Mouse (Mus musculus): ENCODE data around the gene Cpt1c. TPM values are rescaled to one million over a fixed set of nuclear protein-coding genes. Genes with fewer than 3 reads are reported as not detected.
A peak's percentile ranks its signal among the peaks of the same experiment; 100 is the strongest.

Gene Cpt1c
- polyA plus RNA-seq, 1 experiment from 2014 or later, result 17.5 TPM

DNA sequence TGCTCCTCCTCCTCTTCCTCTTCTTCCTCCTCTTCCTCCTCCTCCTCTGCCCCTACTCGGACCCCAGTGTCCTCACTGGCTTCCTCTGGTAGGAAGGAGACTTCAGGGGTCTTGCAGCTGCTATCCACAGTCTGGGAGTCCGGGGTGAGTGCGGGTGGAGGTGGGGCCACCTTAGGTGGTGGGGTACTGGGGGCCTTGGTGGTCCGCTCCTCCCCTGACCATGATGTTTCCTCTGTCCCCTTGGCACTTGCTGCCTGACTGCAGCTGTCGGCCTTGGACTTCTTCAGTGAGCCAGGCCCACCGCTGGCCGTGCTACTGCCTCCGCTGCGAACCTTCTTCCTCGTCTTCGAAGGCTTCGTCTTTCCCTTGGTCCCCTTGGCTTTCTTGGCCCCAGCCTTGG lies 31.9 kb upstream of the Cpt1c start:
- Histone ChIP-seq H3K4me3 (ENCODE audit: low read depth, low read length) (no peak overlapping the region), H3K27ac (replicated peaks; ENCODE audit: low read depth, low read length) (no peak overlapping the region), H3K36me3 (ENCODE audit: control insufficient read depth, insufficient read depth, low read length) (peaks cover 69% of the 10 kb centered on the region), H3K4me1 (ENCODE audit: control insufficient read depth, insufficient read depth, low read length) (no peaks in the 10 kb centered on the region), H3K9ac (ENCODE audit: low read length) (no peak overlapping the region), H3K27me3 (ENCODE audit: control insufficient read depth, insufficient read depth, low read length) (no peaks in the 10 kb centered on the region), H3K4me2 (ENCODE audit: low read depth, severe bottlenecking) (no peak overlapping the region), H3K9me3 (ENCODE audit: control insufficient read depth, low read length) (no peaks in the 10 kb centered on the region)
- 92% methylated on average over 12 of the region's 12 CpGs for WGBS
- no peak for DNase-seq (ENCODE audit: low spot score)
- no peak for ATAC-seq (ENCODE audit: insufficient number of reproducible peaks, low FRiP score, low TSS enrichment, low read depth)

DNA sequence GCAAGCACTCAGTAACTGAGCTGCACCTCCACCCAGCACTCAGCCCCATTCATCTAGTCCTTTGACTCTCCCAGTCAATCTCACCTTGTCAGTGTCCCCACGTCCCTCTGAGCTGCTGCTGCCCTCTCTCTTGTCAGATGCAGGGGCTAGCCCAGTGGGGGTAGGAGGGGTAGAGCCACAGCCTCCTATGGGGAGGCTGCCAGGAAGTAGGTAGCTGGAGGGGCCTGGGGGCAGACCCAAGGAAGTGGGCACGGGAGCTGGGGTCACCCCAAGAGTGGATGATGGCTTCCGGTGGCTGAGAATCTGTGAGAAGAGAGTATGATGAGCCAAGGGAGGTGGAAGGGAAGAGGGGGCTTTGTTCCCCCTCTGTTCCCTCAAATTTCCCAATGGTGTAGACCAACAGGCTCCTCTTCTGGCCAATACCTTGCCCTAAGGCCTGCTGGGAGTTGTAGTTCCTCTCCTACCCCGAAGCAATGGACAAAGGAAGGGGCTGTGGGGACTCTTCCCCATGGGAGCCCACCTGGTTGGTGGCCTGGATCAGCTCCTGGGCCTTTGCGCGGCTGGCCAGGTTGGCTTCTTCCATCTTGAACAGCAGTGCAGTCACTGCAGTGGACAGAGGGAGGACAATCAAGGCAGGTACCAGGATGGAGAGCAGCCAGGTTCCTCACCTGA lies 30.8 kb upstream of the Cpt1c start:
- Histone ChIP-seq H3K9me3 (ENCODE audit: control insufficient read depth, low read length) (no peaks in the 10 kb centered on the region), H3K4me2 (ENCODE audit: low read depth, severe bottlenecking) (no peak overlapping the region), H3K27me3 (ENCODE audit: control insufficient read depth, insufficient read depth, low read length) (no peaks in the 10 kb centered on the region), H3K4me3 (ENCODE audit: low read depth, low read length) (no peak overlapping the region), H3K4me1 (ENCODE audit: control insufficient read depth, insufficient read depth, low read length) (no peaks in the 10 kb centered on the region), H3K9ac (ENCODE audit: low read length) (0 out of 2 replicates have a peak overlapping the region, but pooled peaks have one; percentile 4), H3K36me3 (ENCODE audit: control insufficient read depth, insufficient read depth, low read length) (peaks cover 71% of the 10 kb centered on the region), H3K27ac (replicated peaks; ENCODE audit: low read depth, low read length) (no peak overlapping the region)
- DNase-seq (ENCODE audit: low spot score) (no peak), ATAC-seq (ENCODE audit: insufficient number of reproducible peaks, low FRiP score, low TSS enrichment, low read depth) (no peak)
- WGBS, result 88% methylated on average over 6 of the region's 6 CpGs

DNA sequence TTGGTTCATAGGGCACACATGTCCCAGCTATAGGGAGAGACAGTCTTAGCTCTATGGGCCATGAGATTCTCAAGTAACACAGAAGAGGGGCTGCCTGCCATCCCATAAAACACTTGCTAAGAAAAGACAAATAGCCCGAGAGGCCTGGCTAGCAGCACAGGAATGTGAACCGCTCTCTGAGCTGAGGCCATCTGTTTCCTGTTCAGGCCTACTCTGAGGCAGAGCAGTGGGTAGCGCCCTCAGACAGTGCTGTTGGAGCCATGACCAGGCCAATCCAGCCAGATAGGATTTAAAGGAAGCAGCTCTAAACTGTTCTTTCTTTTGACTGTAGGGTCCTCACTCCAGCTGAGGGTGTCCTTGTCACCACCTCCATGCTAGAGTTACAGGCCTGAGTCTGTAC lies 29.9 kb upstream of the Cpt1c start:
- Histone ChIP-seq H3K27ac (replicated peaks; ENCODE audit: low read depth, low read length) (no peak overlapping the region), H3K36me3 (ENCODE audit: control insufficient read depth, insufficient read depth, low read length) (peaks cover 71% of the 10 kb centered on the region), H3K4me3 (ENCODE audit: low read depth, low read length) (no peak overlapping the region), H3K4me1 (ENCODE audit: control insufficient read depth, insufficient read depth, low read length) (no peaks in the 10 kb centered on the region), H3K4me2 (ENCODE audit: low read depth, severe bottlenecking) (no peak overlapping the region), H3K27me3 (ENCODE audit: control insufficient read depth, insufficient read depth, low read length) (no peaks in the 10 kb centered on the region), H3K9me3 (ENCODE audit: control insufficient read depth, low read length) (no peaks in the 10 kb centered on the region), H3K9ac (ENCODE audit: low read length) (no peak overlapping the region)
- WGBS, result 41% methylated on average over 3 of the region's 3 CpGs
- ATAC-seq (ENCODE audit: insufficient number of reproducible peaks, low FRiP score, low TSS enrichment, low read depth) (no peak), DNase-seq (ENCODE audit: low spot score) (peak; percentile 40)

GRCm38 (mm10) chr7:45002440-45002839 lies 27.8 kb upstream of the Cpt1c start:
- ATAC-seq (ENCODE audit: insufficient number of reproducible peaks, low FRiP score, low TSS enrichment, low read depth), result no peak
- H3K4me1 ChIP-seq (ENCODE audit: control insufficient read depth, insufficient read depth, low read length), result 0 out of 2 replicates have a peak, but pooled peaks cover 7% of the 10 kb centered on the region
- H3K4me3 ChIP-seq (ENCODE audit: low read depth, low read length), result no peak overlapping the region
- H3K9ac ChIP-seq (ENCODE audit: low read length), result no peak overlapping the region
- no peak overlapping the region for H3K4me2 ChIP-seq (ENCODE audit: low read depth, severe bottlenecking)
- 88% methylated on average over 7 of the region's 7 CpGs for WGBS
- no peak overlapping the region for H3K27ac ChIP-seq (replicated peaks; ENCODE audit: low read depth, low read length)
- no peaks in the 10 kb centered on the region for H3K9me3 ChIP-seq (ENCODE audit: control insufficient read depth, low read length)
- H3K36me3 ChIP-seq (ENCODE audit: control insufficient read depth, insufficient read depth, low read length), result peaks cover 58% of the 10 kb centered on the region
- DNase-seq (ENCODE audit: low spot score), result no peak
- no peaks in the 10 kb centered on the region for H3K27me3 ChIP-seq (ENCODE audit: control insufficient read depth, insufficient read depth, low read length)

DNA sequence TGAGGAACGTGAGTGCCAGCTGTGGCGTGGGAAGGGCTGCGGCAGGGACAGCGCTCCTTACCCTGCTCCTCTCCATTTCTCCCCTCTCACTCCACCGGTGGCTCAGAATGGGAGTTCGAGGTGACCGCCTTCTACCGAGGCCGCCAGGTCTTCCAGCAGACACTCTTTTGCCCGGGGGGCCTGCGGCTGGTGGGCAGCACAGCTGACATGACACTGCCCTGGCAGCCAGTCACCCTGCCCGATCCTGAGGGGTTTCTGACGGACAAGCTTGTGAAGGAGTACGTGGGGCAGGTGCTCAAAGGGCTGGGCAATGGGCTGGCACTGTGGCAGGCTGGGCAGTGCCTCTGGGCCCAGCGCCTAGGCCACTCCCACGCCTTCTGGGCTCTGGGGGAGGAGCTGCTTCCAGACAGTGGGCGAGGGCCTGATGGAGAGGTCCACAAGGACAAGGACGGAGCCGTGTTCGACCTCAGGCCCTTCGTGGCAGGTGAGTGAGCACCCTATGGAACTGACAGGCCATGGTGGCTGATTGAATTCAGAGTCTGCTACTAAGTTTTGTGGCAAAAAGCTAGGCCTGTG lies 26.0 kb upstream of the Cpt1c start:
- DNase-seq (ENCODE audit: low spot score), result no peak
- no peaks in the 10 kb centered on the region for H3K27me3 ChIP-seq (ENCODE audit: control insufficient read depth, insufficient read depth, low read length)

GRCm38 (mm10) chr7:44999753-45000152 lies 25.1 kb upstream of the Cpt1c start:
- no peak overlapping the region for H3K4me2 ChIP-seq (ENCODE audit: low read depth, severe bottlenecking)
- no peaks in the 10 kb centered on the region for H3K9me3 ChIP-seq (ENCODE audit: control insufficient read depth, low read length)
- no peak overlapping the region for H3K4me3 ChIP-seq (ENCODE audit: low read depth, low read length)
- H3K36me3 ChIP-seq (ENCODE audit: control insufficient read depth, insufficient read depth, low read length), result peaks cover 42% of the 10 kb centered on the region
- DNase-seq (ENCODE audit: low spot score) (no peak), ATAC-seq (ENCODE audit: insufficient number of reproducible peaks, low FRiP score, low TSS enrichment, low read depth) (no peak)
- 83% methylated on average over 11 of the region's 11 CpGs for WGBS
- no peak overlapping the region for H3K9ac ChIP-seq (ENCODE audit: low read length)
- no peak overlapping the region for H3K27ac ChIP-seq (replicated peaks; ENCODE audit: low read depth, low read length)
- no peaks in the 10 kb centered on the region for H3K27me3 ChIP-seq (ENCODE audit: control insufficient read depth, insufficient read depth, low read length)
- 0 out of 2 replicates have a peak, but pooled peaks cover 11% of the 10 kb centered on the region for H3K4me1 ChIP-seq (ENCODE audit: control insufficient read depth, insufficient read depth, low read length)

More for the DNA sequence above, 26.0 kb upstream of the Cpt1c start:
- Histone ChIP-seq H3K4me2 (ENCODE audit: low read depth, severe bottlenecking) (no peak overlapping the region), H3K4me1 (ENCODE audit: control insufficient read depth, insufficient read depth, low read length) (0 out of 2 replicates have a peak, but pooled peaks cover 10% of the 10 kb centered on the region), H3K4me3 (ENCODE audit: low read depth, low read length) (0 out of 2 replicates have a peak overlapping the region, but pooled peaks have one; percentile 8), H3K9ac (ENCODE audit: low read length) (no peak overlapping the region), H3K27ac (replicated peaks; ENCODE audit: low read depth, low read length) (no peak overlapping the region), H3K9me3 (ENCODE audit: control insufficient read depth, low read length) (no peaks in the 10 kb centered on the region), H3K36me3 (ENCODE audit: control insufficient read depth, insufficient read depth, low read length) (peaks cover 41% of the 10 kb centered on the region)
- ATAC-seq (ENCODE audit: insufficient number of reproducible peaks, low FRiP score, low TSS enrichment, low read depth), result no peak
- 88% methylated on average over 21 of the region's 21 CpGs for WGBS

GRCm38 (mm10) chr7:44998501-44998955 lies 23.9 kb upstream of the Cpt1c start, which contains the start of gene Bcl2l12:
TSS of gene Bcl2l12 (minus strand) at chr7:44998712.
- DNase-seq (ENCODE audit: low spot score) (peak; percentile 62), ATAC-seq (ENCODE audit: insufficient number of reproducible peaks, low FRiP score, low TSS enrichment, low read depth) (no peak)
- H3K27ac ChIP-seq (replicated peaks; ENCODE audit: low read depth, low read length), result peak within 1 kb of the TSS; percentile 70

DNA sequence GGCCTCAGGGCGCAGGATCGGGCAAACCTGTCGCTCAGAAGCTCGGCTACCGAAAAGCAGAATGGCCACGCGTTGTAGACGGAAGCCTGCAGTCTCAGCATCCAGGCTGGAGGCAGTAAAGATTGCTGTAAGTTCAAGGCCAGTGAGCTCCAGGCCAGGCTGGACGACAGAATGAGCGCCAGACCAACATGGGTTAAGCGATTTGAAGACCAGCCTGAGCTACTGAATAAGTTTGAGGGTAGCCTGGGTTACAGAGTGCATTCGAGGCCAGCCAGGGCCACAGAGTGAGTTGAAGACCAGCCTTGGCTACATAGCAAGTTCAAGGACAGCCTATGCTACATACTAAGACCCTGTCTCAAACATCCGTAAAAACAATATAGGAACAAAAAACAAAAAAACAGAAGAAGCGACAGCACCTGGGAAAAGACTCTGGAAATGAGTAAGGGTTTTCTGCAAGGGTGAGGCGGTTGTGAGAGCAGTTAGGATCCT lies 23.3 kb upstream of the Cpt1c start:
- H3K27ac ChIP-seq (replicated peaks; ENCODE audit: low read depth, low read length), result peak overlapping the region; percentile 70
- ATAC-seq (ENCODE audit: insufficient number of reproducible peaks, low FRiP score, low TSS enrichment, low read depth), result no peak
- no peaks in the 10 kb centered on the region for H3K9me3 ChIP-seq (ENCODE audit: control insufficient read depth, low read length)
- peak overlapping the region; percentile 71 for H3K9ac ChIP-seq (ENCODE audit: low read length)
- 4% methylated on average over 15 of the region's 15 CpGs for WGBS
- H3K4me1 ChIP-seq (ENCODE audit: control insufficient read depth, insufficient read depth, low read length), result 0 out of 2 replicates have a peak, but pooled peaks cover 11% of the 10 kb centered on the region
- DNase-seq (ENCODE audit: low spot score), result no peak
- H3K4me3 ChIP-seq (ENCODE audit: low read depth, low read length), result peak overlapping the region; percentile 66
- peaks cover 37% of the 10 kb centered on the region for H3K36me3 ChIP-seq (ENCODE audit: control insufficient read depth, insufficient read depth, low read length)
- no peaks in the 10 kb centered on the region for H3K27me3 ChIP-seq (ENCODE audit: control insufficient read depth, insufficient read depth, low read length)
- H3K4me2 ChIP-seq (ENCODE audit: low read depth, severe bottlenecking), result peak overlapping the region; percentile 71

More at GRCm38 (mm10) chr7:44998501-44998955, 23.9 kb upstream of the Cpt1c start, which contains the start of gene Bcl2l12:
- H3K9me3 ChIP-seq (ENCODE audit: control insufficient read depth, low read length), result no peaks in the 10 kb centered on the region
- H3K4me1 ChIP-seq (ENCODE audit: control insufficient read depth, insufficient read depth, low read length), result 0 out of 2 replicates have a peak, but pooled peaks cover 11% of the 10 kb centered on the region
- 2% methylated on average over 18 of the region's 18 CpGs for WGBS
- H3K9ac ChIP-seq (ENCODE audit: low read length), result peak within 1 kb of the TSS; percentile 71
- peak within 1 kb of the TSS; percentile 66 for H3K4me3 ChIP-seq (ENCODE audit: low read depth, low read length)
- peaks cover 39% of the 10 kb centered on the region for H3K36me3 ChIP-seq (ENCODE audit: control insufficient read depth, insufficient read depth, low read length)
- peak within 1 kb of the TSS; percentile 71 for H3K4me2 ChIP-seq (ENCODE audit: low read depth, severe bottlenecking)
- H3K27me3 ChIP-seq (ENCODE audit: control insufficient read depth, insufficient read depth, low read length), result no peaks in the 10 kb centered on the region
